Mouse (Mus musculus) telencephalon, adult 2 months (tissue): ENCODE measurements at regions not wholly inside any gene's neighbourhood (a gene's known extent, or its start where the extent isn't known, plus 50 kb on each side); places are given as distances from the start of the nearest gene placed in this dataset.
A peak's percentile ranks its signal among the peaks of the same experiment; 100 is the strongest.
"Not testable (repeated sequence)": the region's sequence is repeated elsewhere in the genome, so short reads cannot be mapped to it uniquely, and the experiment has no call there.

ENCODE experiments used
- DNase-seq: peaks from one replicate; pipeline ENCODE4 v3.0.0-alpha.2; 2011; ENCODE audit warnings: low read depth, low spot score

DNA sequence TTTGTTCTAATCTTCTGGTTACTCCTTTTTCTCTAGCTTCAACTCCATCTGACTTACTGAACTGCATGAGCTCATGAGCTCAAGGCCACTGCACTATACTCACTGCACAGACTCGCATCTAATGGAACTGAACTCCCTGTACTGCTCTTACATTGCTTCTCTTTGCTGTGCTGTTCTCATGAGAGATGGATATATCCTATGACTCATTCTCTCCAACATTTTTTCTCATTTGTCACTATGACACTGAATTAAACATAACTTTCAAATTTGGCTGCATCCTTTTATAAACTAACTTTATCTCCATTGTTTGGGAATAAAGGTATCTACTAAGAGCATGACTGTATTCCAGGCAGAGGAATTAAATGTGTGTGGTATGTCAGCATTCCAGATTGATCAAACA lies 806.2 kb downstream of the Rab28 start:
- peak; percentile 50 for DNase-seq

GRCm38 (mm10) chr5:40882886-40883285 lies 825.1 kb downstream of the Rab28 start:
- no peak for DNase-seq

- no peak for DNase-seq
Measured at GRCm38 (mm10) chr5:40877756-40878155, 830.2 kb downstream of the Rab28 start.

DNA sequence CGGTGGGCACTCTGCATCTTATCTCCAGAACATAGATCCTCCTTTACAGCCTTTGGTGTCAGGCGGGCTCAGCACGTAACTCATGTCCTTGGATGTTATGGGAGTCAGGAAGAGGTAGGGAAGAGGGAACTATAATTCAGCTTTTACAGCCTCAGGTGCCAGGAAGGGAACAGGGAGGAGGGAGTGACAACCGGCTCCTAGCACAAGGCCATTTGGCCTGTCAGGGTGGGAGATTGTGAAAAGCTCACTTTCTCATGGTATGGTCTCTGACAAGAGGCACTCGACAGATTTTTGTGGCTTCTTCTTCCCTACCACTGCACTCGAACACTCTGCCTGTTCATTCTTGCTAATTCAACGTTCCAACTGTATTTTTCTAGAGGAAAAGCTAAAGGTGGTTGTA lies 845.6 kb downstream of the Rab28 start:
- DNase-seq: not testable (repeated sequence)
